13 mouse cellular contexts compared by ENCODE assay signal in the genomic region with DNA sequence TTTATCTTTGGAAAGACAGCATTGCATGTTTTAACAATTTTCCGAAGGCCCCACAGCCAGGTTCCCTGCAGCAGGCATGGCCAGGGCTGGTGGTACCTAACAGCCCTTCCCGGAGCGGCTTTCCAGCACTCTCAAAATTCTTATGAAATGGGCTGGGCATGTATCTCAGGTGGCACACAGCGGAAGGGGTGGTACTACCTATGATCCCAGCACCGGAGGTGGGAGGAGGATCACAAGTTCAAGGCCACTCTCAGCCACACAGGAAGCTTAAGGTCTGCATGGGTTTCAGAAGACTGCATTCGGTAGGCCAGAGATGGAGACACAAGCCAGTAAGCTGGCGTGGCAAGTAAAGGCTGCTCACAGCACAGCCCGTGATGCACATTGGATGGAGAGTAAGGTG.
"Had no signal": no experiment of that assay in that cellular context is flagged by ENCODE, and none has a peak within 500 bp of the region (broad histone marks: within the 10 kb centered on the region; RNA-seq: fewer than 3 reads in every experiment).

No protein-coding gene starts in this region.

- DNase-seq: kidney, adult 8-10 months; kidney, postnatal 25 days; lung, adult 2 months; lung, postnatal 36 days; right cerebral cortex, adult 18-20 months; right cerebral cortex, postnatal 25 days; thymus, postnatal 14 days had no signal

- H3K27ac ChIP-seq: left cerebral cortex, adult 2 months; limb, embryonic 15.5 days; liver, embryonic 14.5 days; midbrain, embryonic 13.5 days; neural tube, embryonic 15.5 days had no signal

- H3K4me3 ChIP-seq: left cerebral cortex, adult 2 months; limb, embryonic 15.5 days; midbrain, embryonic 13.5 days; neural tube, embryonic 15.5 days had no signal

- H3K9me3 ChIP-seq: limb, embryonic 15.5 days; midbrain, embryonic 13.5 days; neural tube, embryonic 15.5 days had no signal

- H3K9ac ChIP-seq: limb, embryonic 15.5 days; liver, embryonic 14.5 days; midbrain, embryonic 13.5 days; neural tube, embryonic 15.5 days had no signal

- H3K4me2 ChIP-seq: limb, embryonic 15.5 days; midbrain, embryonic 13.5 days; neural tube, embryonic 15.5 days had no signal

- H3K27me3 ChIP-seq: limb, embryonic 15.5 days; midbrain, embryonic 13.5 days; neural tube, embryonic 15.5 days had no signal

- H3K4me1 ChIP-seq: limb, embryonic 15.5 days; neural tube, embryonic 15.5 days had no signal

- ATAC-seq: lung, postnatal 0 days; midbrain, embryonic 13.5 days had no signal
